8 mouse cellular contexts compared by ENCODE assay signal in the genomic region with DNA sequence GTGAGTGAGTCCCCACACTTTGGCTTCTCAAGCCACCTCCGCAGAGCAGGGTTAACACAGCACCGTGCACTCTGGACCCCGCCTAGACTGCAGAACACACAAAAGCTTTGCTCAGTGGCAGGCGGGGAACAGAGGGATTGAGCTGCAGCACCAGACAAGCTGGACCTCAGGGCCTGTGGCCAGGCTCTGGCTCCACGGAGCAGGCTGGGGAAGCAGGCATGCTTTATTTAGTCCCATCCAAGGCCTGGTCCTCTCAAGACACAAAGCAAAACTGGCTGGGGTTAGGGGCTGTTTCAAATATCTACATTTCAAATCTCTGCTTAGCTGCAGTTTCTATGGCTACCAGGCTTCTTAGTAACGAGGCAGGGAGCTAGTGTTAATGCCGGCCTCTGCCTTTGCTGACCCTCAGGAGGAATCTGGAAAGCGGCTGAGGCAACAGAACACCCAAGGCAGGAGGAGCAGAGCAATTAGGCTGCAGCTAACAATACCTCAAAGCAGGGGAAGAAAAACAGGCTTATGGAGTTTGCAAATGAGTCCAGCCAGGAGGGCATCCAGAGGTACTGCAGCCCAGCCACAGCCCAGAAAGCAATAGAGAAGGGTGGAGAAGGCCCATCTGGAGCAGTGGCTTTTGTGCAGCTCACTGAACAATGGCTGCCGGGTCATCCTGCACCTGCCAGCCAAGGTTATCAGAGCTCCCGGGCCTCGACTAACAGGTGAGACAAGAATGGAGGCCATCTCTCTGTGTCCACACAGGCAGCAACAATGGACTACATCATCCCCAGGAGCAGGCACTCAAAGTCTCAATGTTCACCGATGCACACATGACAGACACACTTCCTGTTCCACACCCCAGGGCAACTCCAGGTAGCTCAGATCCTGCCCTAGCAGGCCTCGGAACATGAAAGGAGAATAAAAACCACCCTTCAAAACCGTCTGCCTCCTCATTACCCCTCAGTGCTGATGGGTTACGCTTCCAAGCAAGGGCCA. TPM values are rescaled to one million over a fixed set of nuclear protein-coding genes. Genes with fewer than 3 reads are reported as not detected.
DNase-seq lines count a peak whose midpoint lies in the region; ATAC-seq and TF ChIP-seq lines count a peak whose summit lies in the region.

No protein-coding gene starts in this region.

- H3K9me3 ChIP-seq in embryonic facial prominence, embryonic 14.5 days (ENCODE audit: control insufficient read depth, low read length) = no peaks in the 10 kb centered on the region
- H3K9me3 ChIP-seq in midbrain, embryonic 15.5 days = no peaks in the 10 kb centered on the region

- H3K4me1 ChIP-seq in embryonic facial prominence, embryonic 14.5 days (ENCODE audit: control insufficient read depth, insufficient read depth, low read length) = no peaks in the 10 kb centered on the region
- peaks cover 22% of the 10 kb centered on the region for H3K4me1 ChIP-seq in midbrain, embryonic 15.5 days

- peak overlapping the region; percentile 55 for H3K27ac ChIP-seq in embryonic facial prominence, embryonic 14.5 days (replicated peaks; ENCODE audit: low read depth, low read length)
- peak overlapping the region; percentile 87 for H3K27ac ChIP-seq in midbrain, embryonic 15.5 days
- H3K27ac ChIP-seq in gastrocnemius, adult 2 months = no peak overlapping the region

- no peak overlapping the region for H3K4me3 ChIP-seq in embryonic facial prominence, embryonic 14.5 days (ENCODE audit: low read depth, low read length)
- no peak overlapping the region for H3K4me3 ChIP-seq in midbrain, embryonic 15.5 days
- no peak overlapping the region for H3K4me3 ChIP-seq in gastrocnemius, adult 2 months

- 0 out of 2 replicates have a peak overlapping the region, but pooled peaks have one; percentile 25 for H3K9ac ChIP-seq in embryonic facial prominence, embryonic 14.5 days (ENCODE audit: low read depth, low read length)
- peak overlapping the region; percentile 23 for H3K9ac ChIP-seq in midbrain, embryonic 15.5 days

- no peak overlapping the region for H3K4me2 ChIP-seq in embryonic facial prominence, embryonic 14.5 days (ENCODE audit: low read depth, low read length)
- H3K4me2 ChIP-seq in midbrain, embryonic 15.5 days = no peak overlapping the region; the same call in 1 of the 2 replicates

- peak; percentile 67 for ATAC-seq in embryonic facial prominence, embryonic 14.5 days (ENCODE audit: low read depth)
- ATAC-seq in midbrain, embryonic 15.5 days (replicated peaks) = peak; percentile 83

- intact Hi-C loops in gastrocnemius, adult 2 months (cut with DNase I) = no loop called here

- H3K27me3 ChIP-seq in embryonic facial prominence, embryonic 14.5 days (replicated peaks; ENCODE audit: control insufficient read depth, insufficient read depth, low read length) = no peaks in the 10 kb centered on the region
- no peaks in the 10 kb centered on the region for H3K27me3 ChIP-seq in midbrain, embryonic 15.5 days (replicated peaks)

- no peak for TF ChIP-seq CTCF in gastrocnemius, adult 2 months (IDR thresholded peaks at IDR 0.05)

- peaks cover 65% of the 10 kb centered on the region for H3K36me3 ChIP-seq in embryonic facial prominence, embryonic 14.5 days (ENCODE audit: control insufficient read depth, insufficient read depth, low read length)
- H3K36me3 ChIP-seq in midbrain, embryonic 15.5 days (replicated peaks) = peaks cover 13% of the 10 kb centered on the region; the same call in 1 of the 2 replicates

- WGBS in embryonic facial prominence, embryonic 14.5 days = 42% methylated on average over 15 of the region's 15 CpGs
- 19% methylated on average over 15 of the region's 15 CpGs for WGBS in midbrain, embryonic 15.5 days

- peak; percentile 21 to 22 for DNase-seq in cerebellum, postnatal 14 days
- DNase-seq in cerebellum, adult 11 months = no peak
- no peak for DNase-seq in embryonic facial prominence, embryonic 14.5 days (ENCODE audit: low spot score)
- DNase-seq in layer of hippocampus, adult 9-11 months = peak; percentile 45
- DNase-seq in spleen, adult 18-20 months = no peak
- no peak for DNase-seq in gastrocnemius, adult 18-20 months (ENCODE audit: low spot score)
- DNase-seq in gastrocnemius, adult 2 months = no peak

RNA-seq across cellular contexts. Expression of a gene that starts 3.7 kb away (rescaled TPM):
- polyA plus RNA-seq in embryonic facial prominence, embryonic 14.5 days (2014; fragmentation: Nextera tagmentation; extraction: Ambion mirVana) = 13.2 and 20.4 TPM in 2 replicates
- 20.2 and 22.7 TPM in 2 replicates for polyA plus RNA-seq in midbrain, embryonic 15.5 days (2015; fragmentation: Nextera tagmentation; extraction: Ambion mirVana)
- 10 to 100 TPM in 1 of 2 experiments, 1 to 10 TPM in 1; 2.9 to 14.2 TPM for total RNA-seq in gastrocnemius, adult 18-20 months (2021)
- total RNA-seq in gastrocnemius, adult 2 months (2021) = 10 to 100 TPM; 15.5 to 18.9 TPM

RNA-seq across cellular contexts. Expression of a gene that starts 13.2 kb away (rescaled TPM):
- 56.1 and 57.1 TPM in 2 replicates for polyA plus RNA-seq in embryonic facial prominence, embryonic 14.5 days (2014; fragmentation: Nextera tagmentation; extraction: Ambion mirVana)
- polyA plus RNA-seq in midbrain, embryonic 15.5 days (2015; fragmentation: Nextera tagmentation; extraction: Ambion mirVana) = 62.6 and 66.2 TPM in 2 replicates
- total RNA-seq in gastrocnemius, adult 18-20 months (2021) = 10 to 100 TPM; 94.5 to 96.7 TPM
- total RNA-seq in gastrocnemius, adult 2 months (2021) = 100 to 1,000 TPM in 1 of 2 experiments, 10 to 100 TPM in 1; 83.3 to 126 TPM

RNA-seq across cellular contexts. Expression of a gene that starts 48.9 kb away (rescaled TPM):
- polyA plus RNA-seq in embryonic facial prominence, embryonic 14.5 days (2014; fragmentation: Nextera tagmentation; extraction: Ambion mirVana) = 3.6 and 3.9 TPM in 2 replicates
- polyA plus RNA-seq in midbrain, embryonic 15.5 days (2015; fragmentation: Nextera tagmentation; extraction: Ambion mirVana) = 5.0 and 5.5 TPM in 2 replicates
- 1 to 10 TPM; 3.3 to 3.8 TPM for total RNA-seq in gastrocnemius, adult 18-20 months (2021)
- 1 to 10 TPM; 4.4 to 4.9 TPM for total RNA-seq in gastrocnemius, adult 2 months (2021)

RNA-seq across cellular contexts. Expression of a gene that starts 50.5 kb away (rescaled TPM):
- polyA plus RNA-seq in embryonic facial prominence, embryonic 14.5 days (2014; fragmentation: Nextera tagmentation; extraction: Ambion mirVana) = 194 and 214 TPM in 2 replicates
- 787 and 795 TPM in 2 replicates for polyA plus RNA-seq in midbrain, embryonic 15.5 days (2015; fragmentation: Nextera tagmentation; extraction: Ambion mirVana)
- 100 to 1,000 TPM; 173 to 219 TPM for total RNA-seq in gastrocnemius, adult 18-20 months (2021)
- total RNA-seq in gastrocnemius, adult 2 months (2021) = 100 to 1,000 TPM; 120 to 170 TPM

Comparison
In these comparisons a context has a peak if more than half of its experiments do, and no peak if none do; other contexts are left out.
1. DNase-seq: peak in cerebellum, postnatal 14 days (2 of 2) and layer of hippocampus, adult 9-11 months (single experiment); none in cerebellum, adult 11 months (single experiment), embryonic facial prominence, embryonic 14.5 days (single experiment), spleen, adult 18-20 months (0 of 2), gastrocnemius, adult 18-20 months (single experiment) and gastrocnemius, adult 2 months (single experiment).